Mouse (Mus musculus) frontal cortex, postnatal 14 days (tissue): Measurements from ENCODE around the gene Adamts20.
"Not testable (repeated sequence)": the region's sequence is repeated elsewhere in the genome, so short reads cannot be mapped to it uniquely, and the experiment has no call there.

ENCODE experiments used
- DNase-seq, 2 experiments: peaks; one replicate each; pipeline ENCODE4 v3.0.0; 2022; ENCODE audit warnings: low spot score in 2 of 2

The Adamts20 gene

GRCm38 (mm10) chr15:94465318-94465717 is at the start of gene Adamts20:
TSS of gene Adamts20 (minus strand) at chr15:94465418.
- no peak for DNase-seq

GRCm38 (mm10) chr15:94503451-94504215 is 38.4 kb upstream of the Adamts20 start:
- DNase-seq = no peak

- no peak for DNase-seq
Observed at GRCm38 (mm10) chr15:94499260-94499659, 34.0 kb upstream of the Adamts20 start.

GRCm38 (mm10) chr15:94495936-94496335 is 30.7 kb upstream of the Adamts20 start:
- DNase-seq = no peak

GRCm38 (mm10) chr15:94494445-94494844 is 29.2 kb upstream of the Adamts20 start:
- DNase-seq = no peak

- no peak for DNase-seq
Observed at GRCm38 (mm10) chr15:94489433-94489832, 24.2 kb upstream of the Adamts20 start.

- DNase-seq = not testable (repeated sequence)
Observed at GRCm38 (mm10) chr15:94488028-94488427, 22.8 kb upstream of the Adamts20 start.

GRCm38 (mm10) chr15:94482555-94482954 is 17.3 kb upstream of the Adamts20 start:
- no peak for DNase-seq

- no peak for DNase-seq
Observed at GRCm38 (mm10) chr15:94480792-94481191, 15.6 kb upstream of the Adamts20 start.

- no peak for DNase-seq
Observed at GRCm38 (mm10) chr15:94480248-94480647, 15.0 kb upstream of the Adamts20 start.

- DNase-seq = no peak
Observed at GRCm38 (mm10) chr15:94479513-94480136, 14.4 kb upstream of the Adamts20 start.

GRCm38 (mm10) chr15:94478706-94479105 is 13.5 kb upstream of the Adamts20 start:
- DNase-seq = no peak

- no peak for DNase-seq
Observed at GRCm38 (mm10) chr15:94477287-94477686, 12.1 kb upstream of the Adamts20 start.

- no peak for DNase-seq
Observed at GRCm38 (mm10) chr15:94475975-94476374, 10.8 kb upstream of the Adamts20 start.

GRCm38 (mm10) chr15:94470361-94470760 is 5.1 kb upstream of the Adamts20 start:
- DNase-seq = no peak

- no peak for DNase-seq
Observed at GRCm38 (mm10) chr15:94464881-94465280, 337 bp downstream of the Adamts20 start.

GRCm38 (mm10) chr15:94463251-94463650 is 2.0 kb downstream of the Adamts20 start:
- DNase-seq = no peak

GRCm38 (mm10) chr15:94462206-94462605 is 3.0 kb downstream of the Adamts20 start:
- DNase-seq = no peak

- no peak for DNase-seq
Observed at GRCm38 (mm10) chr15:94461166-94461565, 4.1 kb downstream of the Adamts20 start.

GRCm38 (mm10) chr15:94457636-94458390 is 7.4 kb downstream of the Adamts20 start:
- DNase-seq = no peak

GRCm38 (mm10) chr15:94452848-94453247 is 12.4 kb downstream of the Adamts20 start:
- no peak for DNase-seq

GRCm38 (mm10) chr15:94451600-94451999 is 13.6 kb downstream of the Adamts20 start:
- DNase-seq = no peak
